Mouse (Mus musculus): ENCODE measurements around the gene Disc1. TPM values are rescaled to one million over a fixed set of nuclear protein-coding genes. Genes with fewer than 3 reads are reported as not detected.

Disc1 gene
- polyA plus RNA-seq, 1 experiment from 2014 or later: 0.83 TPM

DNA sequence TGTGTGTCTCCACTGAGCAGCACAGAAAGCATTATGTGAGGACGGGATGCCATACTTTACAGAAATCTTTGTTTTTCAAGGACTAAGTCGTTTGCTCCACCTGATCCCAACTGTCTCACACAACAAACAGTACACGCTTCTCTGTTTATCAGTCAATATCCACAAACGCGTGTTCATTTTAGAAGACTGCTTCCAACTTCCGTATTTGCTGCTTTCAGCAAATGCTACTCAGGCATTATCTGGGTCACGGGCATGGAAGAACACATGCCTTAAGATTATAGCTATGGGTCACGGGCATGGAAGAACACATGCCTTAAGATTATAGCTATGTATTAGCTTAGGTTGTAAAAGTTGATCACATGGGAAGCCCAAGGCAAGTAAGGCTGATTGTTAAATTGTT lies 6.9 kb downstream of the Disc1 start:
- DNase-seq (ENCODE audit: low spot score) (no peak), ATAC-seq (replicated peaks; ENCODE audit: low FRiP score, low read depth) (no peak)
- no peak for TF ChIP-seq CTCF (IDR thresholded peaks at IDR 0.05; ENCODE audit: low read depth)
- no peak overlapping the region for H3K27ac ChIP-seq
- no peaks in the 10 kb centered on the region for H3K4me1 ChIP-seq (replicated peaks; ENCODE audit: insufficient read depth, low read length)
- H3K9me3 ChIP-seq (replicated peaks; ENCODE audit: low read length): no peaks in the 10 kb centered on the region
- H3K4me2 ChIP-seq (ENCODE audit: low read length): no peak overlapping the region
- WGBS: 84% methylated on average over 8 of the region's 8 CpGs
- H3K36me3 ChIP-seq (ENCODE audit: insufficient read depth, low read length): no peaks in the 10 kb centered on the region
- no peak overlapping the region for H3K9ac ChIP-seq (ENCODE audit: low read depth, low read length)
- no peaks in the 10 kb centered on the region for H3K27me3 ChIP-seq (ENCODE audit: insufficient read depth, low read length)
- H3K4me3 ChIP-seq (replicated peaks; ENCODE audit: low read depth, low read length): no peak overlapping the region

DNA sequence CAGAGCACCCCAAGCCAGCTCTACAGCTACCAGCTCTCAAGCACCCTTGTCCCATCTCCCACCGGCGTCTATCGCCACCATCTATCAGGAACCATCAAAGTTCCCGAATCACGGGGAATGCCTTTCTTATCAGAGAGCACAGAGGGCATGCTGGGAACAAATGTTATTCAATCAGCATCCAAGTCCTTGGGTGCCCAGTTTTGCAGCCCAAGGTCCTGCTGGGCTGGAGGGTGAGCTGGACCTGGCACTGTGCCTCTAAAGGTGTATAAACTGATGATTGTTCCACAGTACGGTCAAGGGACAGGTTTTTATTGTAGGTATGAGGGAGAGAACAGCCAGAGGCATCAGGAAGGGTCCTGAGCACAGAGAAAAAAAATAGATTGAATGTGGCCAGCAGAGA lies 11.6 kb downstream of the Disc1 start:
- H3K36me3 ChIP-seq (ENCODE audit: insufficient read depth, low read length): no peaks in the 10 kb centered on the region
- H3K4me2 ChIP-seq (ENCODE audit: low read length): no peak overlapping the region
- no peak for TF ChIP-seq CTCF (IDR thresholded peaks at IDR 0.05; ENCODE audit: low read depth)
- H3K9ac ChIP-seq (ENCODE audit: low read depth, low read length): no peak overlapping the region
- no peak overlapping the region for H3K4me3 ChIP-seq (replicated peaks; ENCODE audit: low read depth, low read length)
- WGBS: 82% methylated on average over 6 of the region's 6 CpGs
- no peak overlapping the region for H3K27ac ChIP-seq
- no peaks in the 10 kb centered on the region for H3K4me1 ChIP-seq (replicated peaks; ENCODE audit: insufficient read depth, low read length)
- DNase-seq (ENCODE audit: low spot score) (no peak), ATAC-seq (replicated peaks; ENCODE audit: low FRiP score, low read depth) (no peak)
- H3K27me3 ChIP-seq (ENCODE audit: insufficient read depth, low read length): no peaks in the 10 kb centered on the region
- H3K9me3 ChIP-seq (replicated peaks; ENCODE audit: low read length): no peaks in the 10 kb centered on the region

DNA sequence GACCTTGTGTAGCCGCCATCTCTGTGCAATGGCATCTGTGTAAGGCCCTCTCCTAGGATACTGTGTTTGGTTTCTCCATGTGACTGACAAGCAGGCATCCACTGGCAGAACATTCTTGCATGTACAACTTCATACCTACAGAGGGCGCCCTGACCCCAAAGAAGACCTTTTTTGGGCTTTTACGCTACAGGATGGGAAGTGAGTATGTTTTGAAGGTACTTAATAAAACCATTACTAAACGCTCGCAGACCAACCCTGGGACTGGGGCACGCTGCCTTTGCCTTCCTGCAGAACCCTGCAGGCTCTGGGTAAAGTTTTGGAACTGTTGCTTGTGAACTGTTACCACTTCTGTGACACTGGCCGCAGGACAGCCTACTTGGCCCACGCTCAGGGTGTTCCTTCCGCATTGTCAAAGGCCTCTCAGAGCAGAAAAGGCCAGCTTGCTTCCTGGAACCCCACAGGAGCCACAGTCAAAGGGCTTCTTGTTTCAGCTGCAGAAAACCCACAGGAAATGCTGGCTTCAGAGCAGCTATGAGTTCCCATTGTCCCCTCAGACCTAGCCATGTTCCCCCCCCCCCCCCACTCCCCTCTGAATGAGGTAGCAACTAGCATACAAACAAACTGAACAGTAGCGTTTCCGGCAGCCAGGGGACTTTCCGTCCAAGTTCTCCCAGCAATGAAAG lies 13.1 kb downstream of the Disc1 start:
- peak; percentile 81 for TF ChIP-seq CTCF (IDR thresholded peaks at IDR 0.05; ENCODE audit: low read depth)
- H3K36me3 ChIP-seq (ENCODE audit: insufficient read depth, low read length): no peaks in the 10 kb centered on the region
- H3K9ac ChIP-seq (ENCODE audit: low read depth, low read length): no peak overlapping the region
- H3K4me3 ChIP-seq (replicated peaks; ENCODE audit: low read depth, low read length): no peak overlapping the region
- peak overlapping the region; percentile 47 for H3K27ac ChIP-seq
- WGBS: 27% methylated on average over 12 of the region's 12 CpGs
- no peaks in the 10 kb centered on the region for H3K27me3 ChIP-seq (ENCODE audit: insufficient read depth, low read length)
- DNase-seq (ENCODE audit: low spot score) (peak; percentile 92), ATAC-seq (replicated peaks; ENCODE audit: low FRiP score, low read depth) (no peak; the same call in 1 of the 2 replicates)
- 0 out of 2 replicates have a peak overlapping the region, but pooled peaks have one; percentile 2 for H3K4me2 ChIP-seq (ENCODE audit: low read length)
- no peaks in the 10 kb centered on the region for H3K4me1 ChIP-seq (replicated peaks; ENCODE audit: insufficient read depth, low read length)
- no peaks in the 10 kb centered on the region for H3K9me3 ChIP-seq (replicated peaks; ENCODE audit: low read length)

DNA sequence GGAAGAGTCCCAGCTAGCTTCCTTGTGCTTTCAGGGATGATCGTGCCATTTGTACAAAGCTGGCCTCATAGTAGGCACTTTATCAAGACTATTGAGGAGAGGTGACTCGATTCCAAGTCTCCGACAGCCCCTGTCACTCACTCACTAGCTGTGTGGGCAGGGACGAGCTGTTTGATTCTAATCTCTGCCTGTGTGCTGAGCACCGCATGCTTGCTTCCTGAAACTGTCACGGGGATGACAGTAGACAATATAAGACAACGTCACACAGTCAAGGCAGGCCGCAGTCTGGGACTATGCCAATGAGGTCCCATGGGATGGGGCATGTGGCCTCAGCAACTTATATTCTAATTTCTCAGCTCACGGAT lies 13.6 kb downstream of the Disc1 start:
- H3K27me3 ChIP-seq (ENCODE audit: insufficient read depth, low read length): no peaks in the 10 kb centered on the region
- H3K4me3 ChIP-seq (replicated peaks; ENCODE audit: low read depth, low read length): no peak overlapping the region
- no peaks in the 10 kb centered on the region for H3K36me3 ChIP-seq (ENCODE audit: insufficient read depth, low read length)
- DNase-seq (ENCODE audit: low spot score): no peak
- 75% methylated on average over 9 of the region's 9 CpGs for WGBS
- peak; percentile 46; the same call in 1 of the 2 replicates for ATAC-seq (replicated peaks; ENCODE audit: low FRiP score, low read depth)
- H3K27ac ChIP-seq: peak overlapping the region; percentile 47
- no peaks in the 10 kb centered on the region for H3K4me1 ChIP-seq (replicated peaks; ENCODE audit: insufficient read depth, low read length)
- no peak overlapping the region for H3K4me2 ChIP-seq (ENCODE audit: low read length)
- H3K9me3 ChIP-seq (replicated peaks; ENCODE audit: low read length): no peaks in the 10 kb centered on the region
- no peak for TF ChIP-seq CTCF (IDR thresholded peaks at IDR 0.05; ENCODE audit: low read depth)
- no peak overlapping the region for H3K9ac ChIP-seq (ENCODE audit: low read depth, low read length)

DNA sequence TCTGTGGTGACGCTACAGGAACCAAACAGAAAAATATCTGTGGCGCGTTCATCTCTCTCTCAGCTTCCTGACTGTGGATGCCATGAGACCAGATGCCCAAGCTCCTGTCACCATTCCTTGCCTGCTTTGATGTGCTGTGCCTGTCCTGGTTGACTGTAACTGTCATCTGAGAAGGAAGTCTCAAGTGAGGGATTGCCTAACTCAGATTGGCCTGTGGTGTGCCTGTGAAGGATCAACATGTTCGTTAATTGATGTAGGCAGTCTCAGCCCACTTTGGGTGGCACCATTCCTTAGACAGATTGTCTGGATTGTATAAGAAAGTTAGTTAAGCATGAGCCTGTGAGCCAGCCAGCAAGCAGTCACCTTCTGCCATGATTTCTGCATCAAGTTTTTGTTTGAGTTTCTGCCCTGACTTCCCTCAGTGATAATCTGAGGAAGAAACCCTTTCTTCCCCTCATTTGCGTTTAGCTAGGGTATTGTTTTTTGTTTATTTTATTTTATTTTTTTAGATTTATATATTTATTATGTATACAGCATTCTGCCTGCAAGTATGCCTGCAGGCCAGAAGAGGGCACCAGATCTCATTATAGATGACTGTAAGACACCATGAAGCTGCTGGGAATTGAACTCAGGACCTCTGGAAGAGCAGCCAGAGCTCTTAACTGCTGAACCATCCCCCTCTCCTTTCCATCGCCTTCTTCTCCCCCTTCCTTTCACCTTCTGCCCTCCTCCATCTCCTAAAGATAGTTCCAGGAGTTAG lies 14.3 kb downstream of the Disc1 start:
- H3K4me1 ChIP-seq (replicated peaks; ENCODE audit: insufficient read depth, low read length): no peaks in the 10 kb centered on the region
- ATAC-seq (replicated peaks; ENCODE audit: low FRiP score, low read depth) (no peak), DNase-seq (ENCODE audit: low spot score) (no peak)
- no peaks in the 10 kb centered on the region for H3K36me3 ChIP-seq (ENCODE audit: insufficient read depth, low read length)
- peak; percentile 53 for TF ChIP-seq CTCF (IDR thresholded peaks at IDR 0.05; ENCODE audit: low read depth)
- 80% methylated on average over 6 of the region's 6 CpGs for WGBS
- H3K4me2 ChIP-seq (ENCODE audit: low read length): no peak overlapping the region
- peak overlapping the region; percentile 47; the same call in 1 of the 2 replicates for H3K27ac ChIP-seq
- H3K4me3 ChIP-seq (replicated peaks; ENCODE audit: low read depth, low read length): no peak overlapping the region
- no peaks in the 10 kb centered on the region for H3K27me3 ChIP-seq (ENCODE audit: insufficient read depth, low read length)
- H3K9me3 ChIP-seq (replicated peaks; ENCODE audit: low read length): no peaks in the 10 kb centered on the region
- H3K9ac ChIP-seq (ENCODE audit: low read depth, low read length): no peak overlapping the region

DNA sequence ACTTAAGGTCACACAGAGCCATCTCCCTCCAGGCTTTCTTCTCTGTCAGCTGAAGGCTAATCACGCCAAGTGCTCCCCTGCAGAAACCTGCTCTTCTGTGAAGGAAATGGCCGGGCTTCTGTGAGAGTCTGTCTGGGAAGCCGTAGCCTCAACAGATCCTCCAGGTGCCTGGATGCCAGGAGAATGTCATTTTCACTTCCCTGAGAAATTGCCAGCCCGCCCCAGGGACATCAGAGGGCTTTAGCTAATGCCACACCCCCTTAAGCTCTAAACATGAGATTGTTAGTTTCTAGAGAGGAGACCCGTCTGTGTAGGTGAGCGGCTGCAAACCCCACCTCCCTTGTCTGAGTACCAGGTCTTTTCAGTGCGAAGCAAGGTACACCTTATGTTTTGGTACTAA lies 15.3 kb downstream of the Disc1 start:
- DNase-seq (ENCODE audit: low spot score): no peak
- no peak for TF ChIP-seq CTCF (IDR thresholded peaks at IDR 0.05; ENCODE audit: low read depth)
- Histone ChIP-seq H3K27ac (no peak overlapping the region), H3K9me3 (replicated peaks; ENCODE audit: low read length) (no peaks in the 10 kb centered on the region), H3K27me3 (ENCODE audit: insufficient read depth, low read length) (no peaks in the 10 kb centered on the region), H3K9ac (ENCODE audit: low read depth, low read length) (no peak overlapping the region), H3K36me3 (ENCODE audit: insufficient read depth, low read length) (no peaks in the 10 kb centered on the region), H3K4me1 (replicated peaks; ENCODE audit: insufficient read depth, low read length) (no peaks in the 10 kb centered on the region), H3K4me2 (ENCODE audit: low read length) (no peak overlapping the region), H3K4me3 (replicated peaks; ENCODE audit: low read depth, low read length) (no peak overlapping the region)
- no peak for ATAC-seq (replicated peaks; ENCODE audit: low FRiP score, low read depth)
- WGBS: 69% methylated on average over 7 of the region's 7 CpGs

All from kidney, postnatal 0 days (tissue).